In the genomic region with DNA sequence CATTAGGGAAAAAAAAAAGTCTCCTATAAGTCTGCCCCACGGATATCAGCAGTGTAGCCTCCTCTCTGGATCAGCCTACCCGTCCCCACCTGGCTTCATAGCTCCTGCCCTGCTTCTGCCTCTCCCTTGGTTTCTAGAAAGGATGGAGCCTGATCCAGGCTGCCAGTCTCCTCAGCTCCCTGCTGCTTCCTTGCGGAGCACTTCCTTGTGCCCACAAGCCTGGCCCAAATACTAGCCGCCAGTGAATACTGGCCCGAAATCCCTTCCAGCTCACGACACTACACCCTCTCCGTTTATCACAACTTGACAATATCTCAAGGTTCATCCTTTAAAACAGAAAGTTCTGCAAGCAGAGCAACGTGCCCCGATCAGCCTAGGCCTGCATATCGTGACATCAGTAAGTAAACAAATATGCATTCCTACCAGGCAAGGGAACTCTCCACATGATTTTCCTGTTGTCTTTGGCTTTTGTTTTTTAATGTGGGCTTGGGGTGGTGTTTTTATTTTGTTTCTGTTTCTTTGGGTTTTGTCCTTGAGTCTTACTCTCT, we compare ENCODE assay signal across 11 mouse cellular contexts.
DNase-seq lines count a peak whose midpoint lies in the region; ATAC-seq and TF ChIP-seq lines count a peak whose summit lies in the region.
"Had no signal": no experiment of that assay in that cellular context is flagged by ENCODE, and none has a peak within 500 bp of the region (broad histone marks: within the 10 kb centered on the region; RNA-seq: fewer than 3 reads in every experiment).

No protein-coding gene starts in this region.

- H3K27me3 ChIP-seq in midbrain, embryonic 16.5 days (ENCODE audit: control insufficient read depth, insufficient read depth, low read depth, low read length) = no peaks in the 10 kb centered on the region
- H3K27me3 ChIP-seq in midbrain, embryonic 14.5 days (ENCODE audit: control insufficient read depth, insufficient read depth, low read length) = no peaks in the 10 kb centered on the region
- no peaks in the 10 kb centered on the region for H3K27me3 ChIP-seq in neural tube, embryonic 14.5 days (ENCODE audit: control insufficient read depth, insufficient read depth, low read length)
- H3K27me3 ChIP-seq in kidney, adult 2 months (replicated peaks; ENCODE audit: control insufficient read depth, insufficient read depth, low read length) = no peaks in the 10 kb centered on the region
- H3K27me3 ChIP-seq: liver, embryonic 13.5 days; Patski had no signal

- H3K4me1 ChIP-seq in midbrain, embryonic 16.5 days (ENCODE audit: control insufficient read depth, insufficient read depth, low read length) = no peaks in the 10 kb centered on the region
- no peaks in the 10 kb centered on the region for H3K4me1 ChIP-seq in midbrain, embryonic 14.5 days (ENCODE audit: control insufficient read depth, insufficient read depth, low read length)
- H3K4me1 ChIP-seq in neural tube, embryonic 14.5 days (ENCODE audit: control insufficient read depth, insufficient read depth, low read length) = no peaks in the 10 kb centered on the region
- no peaks in the 10 kb centered on the region for H3K4me1 ChIP-seq in kidney, adult 2 months (ENCODE audit: control insufficient read depth, insufficient read depth, low read length)
- H3K4me1 ChIP-seq: liver, embryonic 13.5 days had no signal

- H3K27ac ChIP-seq in midbrain, embryonic 16.5 days (ENCODE audit: low read length) = peak overlapping the region; percentile 24; the same call in 1 of the 2 replicates
- H3K27ac ChIP-seq in midbrain, embryonic 14.5 days (replicated peaks; ENCODE audit: low read depth, low read length) = no peak overlapping the region
- H3K27ac ChIP-seq in neural tube, embryonic 14.5 days (ENCODE audit: low read depth, low read length) = no peak overlapping the region; the same call in 1 of the 2 replicates
- no peak overlapping the region for H3K27ac ChIP-seq in kidney, adult 2 months (ENCODE audit: insufficient read depth, low read depth, low read length)
- H3K27ac ChIP-seq: liver, embryonic 13.5 days had no signal

- no peak overlapping the region for H3K4me3 ChIP-seq in midbrain, embryonic 16.5 days (ENCODE audit: low read depth, low read length)
- no peak overlapping the region for H3K4me3 ChIP-seq in midbrain, embryonic 14.5 days (replicated peaks; ENCODE audit: low read depth, low read length)
- H3K4me3 ChIP-seq in neural tube, embryonic 14.5 days (ENCODE audit: low read depth, low read length) = no peak overlapping the region
- no peak overlapping the region for H3K4me3 ChIP-seq in kidney, adult 2 months (ENCODE audit: insufficient read depth, low read depth, low read length)
- H3K4me3 ChIP-seq: liver, embryonic 13.5 days had no signal

- WGBS in midbrain, embryonic 16.5 days = 80% methylated on average over 10 of the region's 10 CpGs
- WGBS in midbrain, embryonic 14.5 days = 85% methylated on average over 10 of the region's 10 CpGs
- 78% methylated on average over 10 of the region's 10 CpGs for WGBS in neural tube, embryonic 14.5 days
- WGBS in kidney, adult 2 months = 79% methylated on average over 10 of the region's 10 CpGs

- peak; percentile 22; the same call in 1 of the 2 replicates for ATAC-seq in midbrain, embryonic 16.5 days
- no peak for ATAC-seq in midbrain, embryonic 14.5 days (ENCODE audit: low FRiP score, low TSS enrichment)
- 0 out of 2 replicates have a peak, but pooled peaks have one; percentile 1 for ATAC-seq in neural tube, embryonic 14.5 days (ENCODE audit: low read depth)
- ATAC-seq: intestine, postnatal 0 days; Patski had no signal

- no peaks in the 10 kb centered on the region for H3K36me3 ChIP-seq in midbrain, embryonic 16.5 days (ENCODE audit: control insufficient read depth, insufficient read depth, low read length)
- no peaks in the 10 kb centered on the region for H3K36me3 ChIP-seq in midbrain, embryonic 14.5 days (ENCODE audit: control insufficient read depth, insufficient read depth, low read length)
- H3K36me3 ChIP-seq in neural tube, embryonic 14.5 days (ENCODE audit: control insufficient read depth, insufficient read depth, low read length) = no peaks in the 10 kb centered on the region
- H3K36me3 ChIP-seq in kidney, adult 2 months (ENCODE audit: control insufficient read depth, insufficient read depth, low read length) = no peaks in the 10 kb centered on the region
- H3K36me3 ChIP-seq: liver, embryonic 13.5 days had no signal

- no peak for TF ChIP-seq CTCF in kidney, adult 2 months (conservative IDR thresholded peaks at IDR 0.05; ENCODE audit: insufficient read depth, insufficient read length, low read depth, low read length)

- H3K9ac ChIP-seq in midbrain, embryonic 16.5 days (ENCODE audit: low read depth, low read length) = no peak overlapping the region
- H3K9ac ChIP-seq in midbrain, embryonic 14.5 days (replicated peaks; ENCODE audit: low read length) = no peak overlapping the region
- no peak overlapping the region for H3K9ac ChIP-seq in neural tube, embryonic 14.5 days (replicated peaks; ENCODE audit: low read depth, low read length)
- H3K9ac ChIP-seq: liver, embryonic 13.5 days had no signal

- no peaks in the 10 kb centered on the region for H3K9me3 ChIP-seq in midbrain, embryonic 16.5 days (replicated peaks; ENCODE audit: control insufficient read depth, low read length, poor library complexity, severe bottlenecking)
- no peaks in the 10 kb centered on the region for H3K9me3 ChIP-seq in midbrain, embryonic 14.5 days (ENCODE audit: control insufficient read depth, low read length)
- H3K9me3 ChIP-seq in neural tube, embryonic 14.5 days (ENCODE audit: control insufficient read depth, low read length) = no peaks in the 10 kb centered on the region
- H3K9me3 ChIP-seq: liver, embryonic 13.5 days had no signal

- no peak for TF ChIP-seq POLR2A in kidney, adult 2 months (IDR thresholded peaks at IDR 0.05; ENCODE audit: low read depth, low read length)

- DNase-seq in heart, adult 11 months = peak; percentile 84
- DNase-seq in heart, adult 8-10 months (ENCODE audit: low spot score) = no peak
- DNase-seq in midbrain, embryonic 14.5 days = no peak
- peak; percentile 41 to 56 for DNase-seq in cerebellum, postnatal 14 days
- no peak for DNase-seq in right cerebral cortex, postnatal 25 days
- no peak for DNase-seq in kidney, adult 2 months
- DNase-seq: liver, embryonic 13.5 days had no signal

- H3K4me2 ChIP-seq in midbrain, embryonic 16.5 days (ENCODE audit: low read length) = no peak overlapping the region
- H3K4me2 ChIP-seq in midbrain, embryonic 14.5 days (ENCODE audit: low read length) = no peak overlapping the region
- no peak overlapping the region for H3K4me2 ChIP-seq in neural tube, embryonic 14.5 days (ENCODE audit: low read depth, low read length)
- H3K4me2 ChIP-seq: liver, embryonic 13.5 days had no signal

Comparison
In these comparisons a context has a peak if more than half of its experiments do, and no peak if none do; other contexts are left out.
1. DNase-seq: peak in heart, adult 11 months (single experiment) and cerebellum, postnatal 14 days (2 of 2); none in heart, adult 8-10 months (single experiment), midbrain, embryonic 14.5 days (single experiment), right cerebral cortex, postnatal 25 days (single experiment) and kidney, adult 2 months (single experiment).